Mouse (Mus musculus) myocyte (in vitro differentiated cells): ENCODE results near the gene Tac4.

Experiments
- CEBPB ChIP-seq: IDR thresholded peaks from 2 replicates; pipeline ENCODE4 v1.6.1; 2011; ENCODE audit warnings: mild to moderate bottlenecking, moderate library complexity; ENCODE audit not compliant: poor library complexity, insufficient read depth, severe bottlenecking
- E2F4 ChIP-seq: IDR thresholded peaks from one replicate; pipeline ENCODE4 v1.6.1; 2011; ENCODE audit warnings: mild to moderate bottlenecking, control low read depth, moderate library complexity; ENCODE audit not compliant: insufficient read depth
- MAX ChIP-seq: IDR thresholded peaks from one replicate; pipeline ENCODE4 v1.6.1; 2011; ENCODE audit warnings: low read depth, mild to moderate bottlenecking, control low read depth
- MYOD1 ChIP-seq, 3 experiments: IDR thresholded peaks; one replicate each; pipeline ENCODE4 v1.6.1; 2011; ENCODE audit warnings: control low read depth in 2 of 3, low read depth in 2 of 3, mild to moderate bottlenecking in 2 of 3, moderate library complexity in 1 of 3; ENCODE audit not compliant: insufficient read length in 2 of 3, control insufficient read depth in 1 of 3
- MYOG ChIP-seq, 3 experiments: IDR thresholded peaks; one replicate each; pipeline ENCODE4 v1.6.1; 2011; ENCODE audit warnings: control low read depth in 2 of 3, low read depth in 2 of 3, mild to moderate bottlenecking in 2 of 3; ENCODE audit not compliant: insufficient read length in 2 of 3, control insufficient read depth in 1 of 3, insufficient read depth in 1 of 3
- POLR2A ChIP-seq: IDR thresholded peaks from one replicate; pipeline ENCODE4 v1.6.1; 2011; ENCODE audit warnings: low read depth, mild to moderate bottlenecking, control low read depth, moderate library complexity; ENCODE audit not compliant: insufficient read length
- POLR2AphosphoS2 ChIP-seq: IDR thresholded peaks from one replicate; pipeline ENCODE4 v1.6.1; 2011; ENCODE audit warnings: low read depth, control low read depth; ENCODE audit not compliant: insufficient read length
- REST ChIP-seq: IDR thresholded peaks from one replicate; pipeline ENCODE4 v1.6.1; 2011; ENCODE audit warnings: mild to moderate bottlenecking, control low read depth, moderate library complexity; ENCODE audit not compliant: insufficient read depth, insufficient read length
- SRF ChIP-seq: IDR thresholded peaks from one replicate; pipeline ENCODE4 v1.6.1; 2011; ENCODE audit warnings: low read depth; ENCODE audit not compliant: control insufficient read depth, insufficient read length
- TCF12 ChIP-seq: IDR thresholded peaks from one replicate; pipeline ENCODE4 v1.6.1; 2011; ENCODE audit warnings: mild to moderate bottlenecking, control low read depth; ENCODE audit not compliant: poor library complexity, insufficient read depth, severe bottlenecking
- TCF3 ChIP-seq: IDR thresholded peaks from one replicate; pipeline ENCODE4 v1.6.1; 2011; ENCODE audit warnings: low read depth, control low read depth; ENCODE audit not compliant: insufficient read length
- USF1 ChIP-seq: IDR thresholded peaks from one replicate; pipeline ENCODE4 v1.6.1; 2011; ENCODE audit warnings: low read depth, mild to moderate bottlenecking, control low read depth, moderate library complexity

DNA sequence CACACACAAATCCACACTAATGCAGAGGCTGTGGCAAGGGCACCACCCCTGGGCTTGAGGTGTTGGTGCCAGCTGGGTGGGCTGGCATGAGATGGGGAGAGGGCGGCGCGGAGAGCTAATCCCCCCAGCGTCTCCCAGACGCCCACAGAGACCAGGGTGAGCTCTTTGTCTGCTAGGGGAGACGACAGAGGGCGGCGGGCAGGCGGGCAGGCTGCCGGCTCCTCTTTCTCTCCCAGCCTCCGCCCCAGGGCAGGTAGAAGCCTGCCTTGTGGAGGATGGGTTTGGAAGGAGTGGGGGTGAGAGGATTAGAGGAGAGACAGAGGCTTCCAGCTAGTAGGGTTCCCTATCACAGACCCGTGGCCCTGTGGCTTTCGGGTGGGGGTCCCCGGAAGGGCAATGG is 14.3 kb upstream of the Tac4 start:
- TF ChIP-seq MYOD1 (IDR thresholded peaks at IDR 0.05; ENCODE audit: control insufficient read depth in 1 of 3, insufficient read length in 2 of 3, low read depth in 2 of 3) (no peak), POLR2A (no peak), POLR2AphosphoS2 (no peak), SRF (no peak), USF1 (no peak), TCF12 (no peak), MAX (no peak), CEBPB (no peak), REST (no peak), E2F4 (no peak), TCF3 (no peak), MYOG (IDR thresholded peaks at IDR 0.05; ENCODE audit: control insufficient read depth in 1 of 3, insufficient read depth in 1 of 3, insufficient read length in 2 of 3, low read depth in 2 of 3) (no peak)
